Mouse (Mus musculus) fat pad, adult 2 months (tissue): Measurements from ENCODE around the gene Arid3b.
A peak's percentile ranks its signal among the peaks of the same experiment; 100 is the strongest.

Experiments
- DNase-seq: peaks from one replicate; pipeline ENCODE4 v3.0.0-alpha.2; 2011; ENCODE audit warnings: low read depth, low spot score; ENCODE audit errors: extremely low read depth

Arid3b gene

DNA sequence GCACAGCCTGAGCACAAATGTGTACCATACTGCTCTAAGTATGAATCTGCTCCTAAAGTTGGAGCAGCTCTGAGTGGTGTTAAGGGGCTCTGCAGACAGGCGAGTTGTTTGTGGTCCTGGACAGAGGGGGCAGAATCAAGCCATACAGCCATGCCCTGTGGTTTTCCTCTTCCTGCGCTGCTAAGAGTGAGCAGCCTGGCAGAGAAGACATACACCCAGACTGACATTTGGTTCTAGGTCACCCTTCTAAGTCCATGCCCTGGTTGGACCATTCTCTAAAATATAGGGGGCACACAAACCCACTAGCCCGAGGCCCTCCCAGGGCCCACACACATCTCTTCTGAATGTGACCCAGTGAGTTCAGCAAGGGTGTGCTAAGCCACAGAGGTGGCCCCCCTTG, 46.9 kb downstream of the Arid3b start:
- DNase-seq: no peak

DNA sequence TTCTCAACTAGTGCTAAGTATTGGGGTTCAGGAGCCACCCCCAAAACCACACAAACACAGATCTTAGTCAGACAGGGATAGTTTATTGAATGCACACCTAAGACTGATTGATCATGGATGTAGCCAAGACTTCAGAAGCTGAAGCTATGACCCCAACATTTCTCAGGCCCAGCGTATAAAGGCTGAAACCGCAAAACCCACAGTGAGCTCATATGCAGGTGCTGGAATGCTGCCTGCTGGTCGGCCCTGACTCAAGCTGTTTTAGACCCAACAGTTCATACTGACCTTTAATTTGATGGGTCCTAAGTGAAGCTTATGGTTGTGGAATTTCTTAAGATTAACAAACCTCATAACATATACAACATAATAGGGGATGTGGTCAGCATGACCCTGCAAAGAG, 53.9 kb downstream of the Arid3b start:
- no peak for DNase-seq

DNA sequence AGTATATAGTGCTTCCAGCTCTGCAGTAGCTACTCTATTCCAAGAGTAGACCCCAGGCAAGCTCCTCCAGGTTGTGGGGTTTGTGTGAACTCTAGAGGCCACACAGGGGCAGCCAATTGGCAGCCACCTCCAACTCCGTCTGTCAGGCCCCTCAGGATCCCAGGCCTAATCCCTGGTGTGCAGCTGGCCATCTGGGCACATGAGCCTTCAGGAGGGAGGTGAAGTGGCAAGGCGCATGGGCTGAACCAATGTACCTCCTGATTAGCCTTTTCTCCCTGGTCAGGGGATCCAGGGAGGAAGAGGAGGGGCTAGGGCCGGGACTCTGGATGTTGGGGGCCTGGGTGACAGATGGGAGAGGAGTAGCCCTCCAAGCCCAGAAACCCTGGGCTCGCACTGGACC, 60.9 kb downstream of the Arid3b start:
- no peak for DNase-seq

DNA sequence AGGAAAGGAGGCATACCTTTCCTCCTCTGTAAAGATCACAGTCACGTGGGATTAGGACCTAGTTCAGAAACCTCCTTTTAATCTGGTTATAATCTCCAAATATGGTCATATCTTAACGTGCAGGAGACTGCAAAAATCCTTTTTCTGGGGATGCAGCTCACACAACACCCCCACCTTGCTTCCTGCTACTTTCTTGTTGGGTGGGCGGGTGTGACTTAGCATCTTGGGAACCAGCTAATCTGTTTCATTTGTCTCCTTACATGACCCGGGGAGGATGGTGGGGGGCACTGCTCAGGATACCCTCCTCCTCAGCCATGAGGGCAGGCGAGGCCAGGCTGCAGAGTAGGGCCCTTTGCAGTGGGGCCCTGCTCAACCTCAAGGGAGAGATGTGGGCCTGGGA, 61.6 kb downstream of the Arid3b start:
- no peak for DNase-seq

DNA sequence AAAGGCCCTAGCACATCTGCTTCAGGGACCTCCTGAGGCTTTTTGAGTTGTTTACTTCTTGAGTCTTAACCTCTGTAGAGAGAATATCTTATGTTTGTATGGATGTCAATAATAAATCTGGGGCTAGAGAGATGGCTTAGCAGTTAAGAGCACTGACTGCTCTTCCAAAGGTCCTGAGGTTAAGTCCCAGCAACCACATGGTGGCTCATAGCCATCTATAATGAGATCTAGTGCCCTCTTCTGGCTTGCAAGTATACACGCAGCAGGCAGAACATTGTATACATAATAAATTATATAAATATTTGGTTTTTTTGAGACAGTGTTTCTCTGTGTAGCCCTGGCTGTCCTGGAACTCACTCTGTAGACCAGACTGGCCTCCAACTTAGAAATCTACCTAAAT, 62.4 kb downstream of the Arid3b start:
- DNase-seq: no peak

DNA sequence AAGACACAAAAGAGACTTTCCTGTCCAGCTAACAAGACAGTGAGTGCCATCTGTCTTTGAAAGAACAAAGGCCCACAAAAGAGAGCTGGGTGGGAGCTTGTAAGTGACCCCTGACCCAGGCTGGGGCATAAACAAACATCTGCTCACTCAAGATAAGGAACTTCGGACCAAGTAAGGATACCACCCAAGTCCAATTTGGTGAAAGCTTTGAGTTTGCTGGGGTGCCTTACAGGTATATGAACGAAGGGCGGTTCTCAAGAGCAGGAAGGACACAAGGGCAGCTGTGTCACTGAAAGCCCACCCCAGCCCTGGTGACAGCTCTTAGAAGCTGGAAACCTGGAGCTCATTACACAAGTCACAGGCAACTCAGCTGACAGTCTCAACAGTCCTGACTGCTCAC, 62.8 kb downstream of the Arid3b start:
- DNase-seq: no peak

DNA sequence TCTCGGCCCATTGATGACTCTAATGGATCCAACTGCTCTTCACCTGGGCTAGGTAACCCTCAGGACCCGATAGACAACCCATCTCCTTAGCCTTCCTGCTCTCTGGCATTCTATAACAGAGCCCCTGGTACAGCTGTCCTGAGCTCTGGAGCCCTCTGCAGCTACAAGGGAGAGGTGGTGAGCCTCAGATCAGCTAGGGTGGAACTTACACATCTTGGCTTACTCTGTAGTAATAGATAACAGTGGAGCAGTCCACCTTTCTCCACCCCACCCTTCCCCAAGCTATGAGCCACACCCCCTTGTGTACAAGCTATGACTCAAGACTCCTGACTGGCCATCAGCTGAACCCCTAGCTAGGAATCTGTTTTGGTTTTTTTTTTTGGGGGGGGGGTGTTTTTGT, 65.8 kb downstream of the Arid3b start:
- no peak for DNase-seq

DNA sequence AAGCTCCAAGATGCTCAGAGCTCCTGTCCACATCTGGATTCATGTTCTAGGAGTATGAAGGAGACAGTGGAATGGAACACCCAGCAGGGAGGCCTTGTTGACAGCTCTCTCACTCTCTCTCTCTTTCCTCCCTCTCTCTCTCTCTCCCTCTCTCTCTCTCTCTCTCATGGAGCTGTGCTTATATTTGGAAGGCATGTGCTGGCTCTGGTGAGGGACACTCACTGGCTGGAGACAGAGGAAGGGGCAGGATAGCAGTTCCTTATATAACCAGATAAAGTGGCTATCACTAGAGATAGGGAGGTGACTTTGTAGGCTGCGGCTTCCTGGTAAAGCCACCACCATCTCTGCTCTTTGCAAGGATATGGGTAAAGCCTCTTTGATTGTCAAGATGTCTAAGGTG, 66.4 kb downstream of the Arid3b start:
- DNase-seq: no peak

DNA sequence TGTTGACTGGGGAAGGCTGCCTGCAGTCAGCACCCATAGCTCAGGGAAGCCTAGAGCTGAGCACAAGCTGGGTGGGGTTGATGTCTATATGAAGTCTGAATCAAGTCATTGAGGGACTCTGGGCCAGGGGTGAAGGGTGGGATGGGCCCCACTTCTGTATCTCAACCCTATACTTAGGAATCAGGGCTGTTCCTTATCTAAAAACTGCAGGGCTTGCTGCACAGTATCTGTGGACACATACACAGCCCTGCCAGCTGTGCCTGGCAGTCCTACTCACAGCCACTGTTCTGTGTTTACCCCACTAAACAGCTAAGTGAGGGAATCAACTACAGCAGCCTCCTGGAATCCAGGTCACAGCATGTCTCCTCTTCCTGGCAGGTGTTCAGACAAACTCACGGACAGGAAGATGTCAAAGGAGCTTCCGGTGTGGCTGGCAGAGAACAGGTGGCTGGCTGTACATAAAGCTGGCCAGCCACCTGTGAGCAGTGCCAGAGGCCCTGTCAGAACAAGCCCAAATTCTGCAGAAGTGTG, 67.0 kb downstream of the Arid3b start:
- peak; percentile 74 for DNase-seq

DNA sequence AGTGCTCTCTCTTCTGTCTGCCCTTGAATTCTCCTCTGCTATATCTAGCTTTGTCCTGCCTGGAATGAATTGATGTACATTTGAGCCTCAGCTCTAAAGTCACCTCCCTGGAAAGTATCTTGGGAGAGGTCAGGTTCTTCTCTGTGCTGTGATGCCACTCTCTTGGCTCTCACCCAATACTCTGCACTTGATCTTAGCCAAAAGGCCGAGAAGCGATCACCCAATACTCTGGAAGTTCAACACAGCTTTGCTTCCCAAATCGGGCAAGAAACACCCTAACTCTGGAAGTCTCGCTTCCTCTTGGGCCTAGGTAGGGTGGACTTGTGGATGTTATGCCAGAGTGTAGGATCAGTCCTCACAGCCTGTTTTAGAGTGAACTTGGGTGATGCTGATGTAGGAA, 69.4 kb downstream of the Arid3b start:
- DNase-seq: no peak

DNA sequence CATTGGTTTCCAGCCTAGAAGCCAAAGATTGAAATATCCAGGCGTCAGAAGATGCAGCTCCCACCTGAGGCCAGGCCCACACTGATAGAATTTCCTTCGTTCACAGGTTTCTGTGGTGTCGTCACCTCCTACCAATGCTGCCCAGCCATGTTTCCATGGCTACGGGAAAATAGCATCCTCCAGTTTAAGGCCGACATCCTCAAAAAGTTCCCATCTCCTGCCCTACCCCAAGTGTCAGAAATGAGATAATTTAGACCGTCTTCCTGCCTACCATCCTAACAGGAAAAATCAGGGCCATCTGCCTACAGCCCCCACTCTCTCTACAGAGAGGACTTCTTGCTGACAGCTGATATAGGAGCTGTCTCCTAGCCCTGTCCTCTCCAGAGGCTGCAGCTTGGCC, 70.2 kb downstream of the Arid3b start:
- DNase-seq: no peak

DNA sequence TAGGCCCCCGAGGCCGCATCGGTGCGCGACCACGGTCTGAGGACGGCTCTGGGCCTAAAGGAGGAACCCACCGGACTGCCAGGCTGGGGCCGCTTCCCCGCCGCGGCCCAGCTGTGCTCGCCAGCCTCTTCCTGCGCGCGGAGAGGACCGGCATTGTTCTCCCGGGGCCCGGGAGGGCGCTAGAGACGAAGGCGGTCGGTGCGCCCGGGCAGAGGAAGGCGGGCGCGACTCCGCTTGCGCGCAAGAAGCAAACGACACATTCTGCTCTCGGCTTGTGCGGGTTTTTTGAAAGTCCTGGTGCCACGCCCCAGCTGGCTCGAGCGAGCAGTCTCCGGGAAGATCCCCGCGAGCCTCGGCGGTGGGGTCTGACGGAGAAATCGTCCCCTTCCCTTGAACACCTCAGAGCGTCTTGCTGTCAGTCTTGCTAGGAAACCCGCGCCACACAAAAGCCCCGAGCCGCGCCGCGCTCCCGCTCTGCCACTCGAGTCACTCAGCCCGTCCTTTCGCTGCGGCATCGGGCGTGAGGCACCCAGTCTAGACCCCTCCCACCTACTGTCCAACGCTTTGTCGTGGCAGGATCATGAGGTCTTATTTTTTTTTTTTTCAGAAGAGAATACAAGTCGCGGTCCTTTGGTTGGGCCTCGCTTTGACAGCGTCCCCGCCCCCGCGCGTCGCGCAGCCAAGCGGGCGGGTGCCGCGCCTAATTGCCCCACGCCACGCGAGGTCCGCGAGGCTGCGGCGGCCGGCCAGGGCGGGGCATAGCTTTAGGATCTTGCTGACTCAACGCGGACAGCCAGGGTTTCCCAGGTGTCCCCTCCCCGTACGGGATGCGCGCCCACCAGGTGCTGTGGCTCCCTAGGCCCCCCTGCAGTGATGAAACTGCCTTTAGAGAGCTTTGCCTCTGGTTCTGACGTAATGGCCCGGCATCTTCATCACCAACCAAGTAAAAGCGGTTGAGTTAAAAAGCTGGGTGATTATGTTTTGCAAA, 70.9 kb downstream of the Arid3b start, which contains the start of gene Clk3:
Clk3 (minus strand) TSS at position 497 of the 988 bp plus-strand sequence.
- no peak for DNase-seq

DNA sequence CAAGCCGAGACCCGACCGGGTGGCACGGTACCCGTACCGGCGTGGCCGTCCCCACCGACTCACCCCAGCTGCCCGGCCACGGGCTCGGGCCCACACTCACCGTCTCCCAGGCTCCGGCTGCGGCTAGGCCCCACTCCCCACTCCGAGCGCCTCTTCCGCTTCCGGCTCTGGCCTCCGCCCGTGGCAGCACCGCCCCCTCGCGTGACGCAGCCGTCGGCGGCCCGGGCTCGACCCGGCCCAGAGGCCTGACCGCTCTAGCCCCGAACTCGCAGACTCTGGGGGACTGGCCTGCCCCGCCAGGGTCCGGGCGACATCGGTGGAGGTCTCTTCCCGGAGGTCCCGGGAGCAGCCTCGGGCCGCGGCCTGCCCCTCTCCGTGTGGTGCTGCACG, 71.6 kb downstream of the Arid3b start:
- DNase-seq: no peak

DNA sequence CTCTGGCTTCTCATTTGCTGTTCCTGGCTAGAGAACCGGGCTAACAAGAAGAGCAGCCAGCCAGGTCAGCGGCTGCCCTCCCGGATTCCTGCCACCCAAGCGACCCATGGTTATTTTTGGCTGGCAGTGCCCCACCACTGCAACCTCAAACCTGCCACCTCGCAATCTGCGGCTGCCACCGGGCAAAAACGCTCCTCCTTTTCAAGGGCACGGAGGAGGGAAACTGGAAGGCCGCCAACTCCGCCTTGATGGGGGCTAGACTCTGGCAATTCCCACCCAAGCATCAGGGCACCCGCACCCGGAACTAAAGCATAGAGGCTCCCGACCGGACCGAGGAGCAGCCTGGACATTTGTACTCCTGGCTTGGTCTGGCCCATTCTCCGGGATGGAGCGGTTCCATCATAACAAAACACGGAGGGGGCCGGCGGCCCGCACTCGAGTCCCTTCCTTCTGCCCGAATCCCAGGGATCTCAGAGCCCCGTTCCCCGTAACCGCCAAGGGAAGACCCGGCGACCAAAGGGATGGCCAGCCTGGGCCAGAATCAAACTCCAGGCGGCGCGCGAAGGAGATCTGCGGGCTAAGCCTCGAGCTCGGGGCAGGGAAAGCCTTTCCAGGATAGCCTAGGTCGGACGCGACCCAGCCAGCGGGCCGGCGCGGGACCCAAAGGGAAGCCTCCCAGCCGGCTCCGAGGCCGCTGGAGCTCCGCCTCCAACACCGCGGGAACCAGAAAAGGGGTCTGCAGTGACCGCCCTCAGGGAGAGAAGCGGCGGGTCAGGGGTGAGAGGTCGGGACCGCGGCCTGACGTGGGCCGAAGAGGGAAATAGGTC, 72.2 kb downstream of the Arid3b start:
- peak; percentile 86 for DNase-seq

DNA sequence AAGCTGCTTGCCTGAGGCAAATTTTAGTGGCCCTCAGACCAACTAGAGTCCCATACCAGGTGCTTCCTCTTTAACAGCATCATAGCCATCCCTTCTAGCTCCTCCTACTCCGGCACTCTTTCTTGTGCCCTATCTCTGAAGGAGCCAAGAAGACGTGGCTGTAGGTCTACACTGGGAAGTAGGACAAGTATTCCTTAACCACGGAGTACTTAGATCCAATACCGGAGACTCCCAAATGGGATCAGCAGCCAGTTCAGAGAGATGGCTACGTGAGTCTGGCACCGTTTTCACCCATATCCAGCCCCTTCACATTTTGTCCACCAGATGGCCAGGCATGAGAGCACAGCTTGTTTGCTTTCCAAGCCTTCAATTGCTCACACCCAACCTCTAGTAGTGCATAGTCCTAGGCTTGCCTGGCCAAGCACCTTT, 74.0 kb downstream of the Arid3b start:
- DNase-seq: no peak

DNA sequence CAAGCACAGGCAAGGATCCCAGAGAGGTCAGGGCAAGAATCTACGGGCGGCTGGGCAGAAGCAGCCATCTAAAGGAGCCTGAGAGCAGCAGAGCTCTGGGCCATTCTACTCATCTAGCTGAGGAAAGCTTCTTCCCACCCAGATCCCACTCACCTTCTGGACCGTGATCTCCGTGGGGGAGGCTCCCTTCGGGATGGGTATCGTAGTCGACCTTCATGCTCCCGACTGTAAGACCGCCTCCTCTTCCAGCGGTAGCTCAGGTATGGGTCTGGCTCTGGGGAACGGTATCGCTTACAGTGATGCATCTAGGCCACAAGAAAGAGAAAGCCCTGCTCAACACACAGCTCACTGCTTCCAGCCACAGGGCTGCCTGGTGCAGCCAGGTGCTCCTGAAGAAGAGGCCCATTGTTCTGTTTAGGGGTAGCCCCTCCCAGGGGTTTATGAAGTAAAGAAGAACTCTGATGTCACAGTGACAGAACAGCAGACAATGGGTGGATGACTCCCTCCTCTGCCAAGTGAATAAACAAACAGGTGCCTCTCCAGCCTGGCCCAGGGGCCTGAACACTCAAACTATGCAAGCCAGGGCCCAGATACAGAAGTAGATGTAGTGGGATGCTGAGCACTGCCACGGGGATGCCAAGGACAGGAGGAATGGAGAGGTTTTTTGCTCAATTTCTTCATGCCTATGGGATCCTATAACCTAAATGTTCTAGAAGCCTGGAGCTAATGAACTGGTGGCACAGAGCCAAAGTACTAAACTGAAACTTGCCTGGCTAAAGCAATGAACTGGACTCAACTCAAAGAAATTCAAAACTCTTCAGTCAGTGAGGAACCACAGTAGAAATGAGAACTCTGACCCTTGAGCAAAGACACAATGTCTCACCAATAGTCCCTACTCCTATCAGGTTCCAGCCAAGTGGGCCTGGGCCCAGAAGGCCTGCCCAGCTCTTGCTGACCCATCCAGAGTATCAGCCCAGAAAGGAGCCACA, 74.7 kb downstream of the Arid3b start:
- DNase-seq: no peak

DNA sequence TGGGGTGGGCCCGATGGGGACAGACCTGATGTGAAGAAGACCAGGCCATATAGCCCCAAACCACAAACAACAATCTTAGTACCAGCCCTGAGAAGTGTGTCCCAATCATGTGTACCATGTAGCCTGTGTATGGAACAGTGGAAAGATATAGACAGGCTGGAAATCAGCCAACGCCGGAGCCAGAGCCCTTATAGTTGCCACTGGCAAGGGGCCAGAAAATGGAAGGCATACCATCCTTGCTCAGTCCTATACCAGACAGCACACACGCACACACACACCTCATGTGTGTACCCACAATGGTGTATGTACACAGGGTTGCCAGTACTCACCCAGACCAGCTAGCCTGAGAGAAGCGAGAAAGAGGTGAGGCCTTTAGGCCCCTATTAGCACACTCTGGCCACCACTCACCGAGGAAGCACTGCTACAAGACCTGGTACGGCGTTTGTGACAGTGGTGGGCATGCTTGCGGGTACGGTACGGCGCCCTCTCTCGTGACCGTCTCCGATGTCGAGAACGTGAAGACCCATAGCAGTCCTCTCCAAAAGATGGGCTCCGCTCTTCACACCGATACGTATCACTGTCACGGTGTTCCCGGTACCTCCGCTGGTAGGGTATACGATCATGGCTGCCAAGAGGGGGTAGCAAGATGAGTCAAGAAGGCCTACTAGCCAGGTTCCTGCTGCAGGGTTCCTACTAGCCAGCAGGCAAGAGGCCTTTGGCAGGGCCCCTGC, 76.0 kb downstream of the Arid3b start:
- DNase-seq: no peak

DNA sequence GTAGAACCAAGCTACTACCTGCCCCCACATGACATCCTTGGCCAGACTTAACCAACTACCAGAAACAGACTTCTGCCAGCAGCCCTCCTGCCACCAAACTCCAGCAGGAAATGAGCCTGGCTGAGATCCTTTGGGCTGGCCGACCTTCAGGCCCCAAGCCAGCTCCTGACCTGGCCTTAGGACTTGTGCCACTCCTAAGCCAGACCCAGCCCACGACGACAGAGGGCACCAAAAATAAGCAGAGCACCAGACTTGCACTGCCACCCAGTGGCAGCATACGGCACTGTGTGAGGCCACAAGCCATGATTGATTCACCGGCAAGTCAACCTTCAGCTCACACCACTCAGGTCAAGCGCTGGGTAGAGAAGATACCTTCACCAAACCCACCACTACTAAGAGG, 77.3 kb downstream of the Arid3b start:
- DNase-seq: peak; percentile 63

DNA sequence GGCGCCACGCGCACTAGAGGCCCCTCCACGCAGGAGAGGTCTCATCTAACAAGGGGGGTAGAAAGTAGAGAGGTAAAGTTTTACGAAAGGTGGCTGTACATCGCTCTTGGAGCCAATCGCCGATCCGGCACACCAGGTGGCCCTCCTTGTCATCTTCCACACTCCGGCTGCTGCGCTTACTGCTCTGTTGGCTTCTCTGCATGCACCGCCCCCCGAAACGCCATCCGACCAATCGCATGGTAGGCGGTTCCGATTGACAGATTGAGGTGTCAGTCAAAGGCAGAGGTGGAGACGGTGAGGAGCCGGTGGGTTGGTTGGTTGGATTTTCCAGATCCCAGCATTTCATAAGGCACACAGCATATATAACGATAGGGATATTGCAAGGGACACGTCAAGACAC, 78.1 kb downstream of the Arid3b start:
- DNase-seq: no peak

DNA sequence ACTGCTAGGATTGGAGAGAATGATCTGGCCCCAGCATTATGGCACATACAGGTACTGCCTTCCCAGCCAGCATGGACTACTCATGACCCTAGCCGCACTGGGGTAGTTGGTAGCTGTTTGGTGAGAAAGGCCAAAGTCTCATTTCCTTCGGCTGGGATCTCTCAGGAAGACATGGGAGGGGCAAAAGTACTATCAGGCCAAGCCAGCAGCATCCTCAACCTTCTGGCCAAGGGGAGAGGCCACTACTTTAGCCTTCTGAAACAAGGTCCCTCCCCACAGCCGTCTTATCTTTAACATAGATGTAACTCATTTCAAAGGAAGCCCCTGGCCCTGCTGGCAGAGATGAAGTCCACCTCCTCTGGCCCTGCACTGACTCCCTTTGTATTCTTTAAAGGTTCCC, 79.0 kb downstream of the Arid3b start:
- DNase-seq: no peak
